Mouse (Mus musculus) olfactory bulb, adult 2 months (tissue): ENCODE data around the gene Aph1a. TPM values are rescaled to one million over a fixed set of nuclear protein-coding genes. Genes with fewer than 3 reads are reported as not detected.

Experiments
- H3K27ac ChIP-seq: fragments of 200-500 bp; 2 replicates; pipeline ENCODE4 v1.5.1; 2012; ENCODE audit warnings: low read depth, low read length; ENCODE audit not compliant: insufficient read depth
- H3K4me1 ChIP-seq: fragments of 200-500 bp; 2 replicates; pipeline ENCODE4 v1.6.1; 2012; ENCODE audit warnings: low read length; ENCODE audit not compliant: control insufficient read depth, insufficient read depth
- H3K4me3 ChIP-seq: fragments of 200-500 bp; 2 replicates; pipeline ENCODE4 v1.5.1; 2012; ENCODE audit warnings: mild to moderate bottlenecking, low read depth, low read length, moderate library complexity; ENCODE audit not compliant: insufficient read depth
- CTCF ChIP-seq: fragments of 200-500 bp; IDR thresholded peaks from 2 replicates; pipeline ENCODE4 v1.5.1; 2012; ENCODE audit warnings: low read depth, mild to moderate bottlenecking, low read length, moderate library complexity; ENCODE audit not compliant: insufficient read depth
- POLR2A ChIP-seq: fragments of 200-500 bp; IDR thresholded peaks from 2 replicates; pipeline ENCODE4 v1.6.1; 2012; ENCODE audit warnings: mild to moderate bottlenecking, low read depth, low read length, moderate library complexity; ENCODE audit not compliant: insufficient read depth
- WGBS: fragments of 180-500 bp; shearing (Covaris S2); methylation state at CpG from one replicate; pipeline ENCODE4 v1.1.7; 2018; 5-methylcytosine and 5-hydroxymethylcytosine counted together
- polyA plus RNA-seq: library from polyadenylated mRNA; stranded (reverse); fragments of >200 nt; gene quantifications from 2 replicates; pipeline ENCODE4 v1.2.4, GENCODE M21; 2012; ENCODE audit warnings: low replicate concordance; ENCODE audit not compliant: missing spikeins, insufficient read depth, insufficient read length

Aph1a gene
- polyA plus RNA-seq, 1 experiment = not detected

- Histone ChIP-seq H3K4me1 (peaks cover 2% of the 10 kb centered on the region), H3K4me3 (no peak overlapping the region), H3K27ac (no peak overlapping the region)
- 84% methylated on average over 5 of the region's 5 CpGs for WGBS
- TF ChIP-seq CTCF (no peak), POLR2A (no peak)
These were observed 31.3 kb downstream of the Aph1a start for GRCm38 (mm10) chr3:95925087-95925486.

- WGBS = 56% methylated on average over 6 of the region's 6 CpGs
- no peak overlapping the region for H3K4me3 ChIP-seq
- 0 out of 2 replicates have a peak, but pooled peaks cover 2% of the 10 kb centered on the region for H3K4me1 ChIP-seq
- no peak overlapping the region for H3K27ac ChIP-seq
- TF ChIP-seq CTCF (no peak), POLR2A (no peak)
These were observed 34.5 kb downstream of the Aph1a start for GRCm38 (mm10) chr3:95928261-95928657.

GRCm38 (mm10) chr3:95928658-95929503 lies 35.1 kb downstream of the Aph1a start, which contains the start of gene Anp32e:
Gene Anp32e (plus strand): TSS chr3:95929246.
- H3K4me1 ChIP-seq = 0 out of 2 replicates have a peak, but pooled peaks cover 2% of the 10 kb centered on the region
- under 1% methylated on average over 49 of the region's 49 CpGs for WGBS
- H3K4me3 ChIP-seq = peak within 1 kb of the TSS; percentile 85
- H3K27ac ChIP-seq = peak within 1 kb of the TSS; percentile 88
- TF ChIP-seq POLR2A (peak; percentile 67), CTCF (no peak)

- under 1% methylated on average over 103 of the region's 105 CpGs for WGBS
- Histone ChIP-seq H3K4me3 (peak overlapping the region; percentile 85), H3K27ac (peak overlapping the region; percentile 88; the same call in 1 of the 2 replicates), H3K4me1 (0 out of 2 replicates have a peak, but pooled peaks cover 2% of the 10 kb centered on the region)
- TF ChIP-seq POLR2A = peak; percentile 38; the same call in 1 of the 2 replicates
- TF ChIP-seq CTCF = no peak
These were observed 36.1 kb downstream of the Aph1a start for GRCm38 (mm10) chr3:95929581-95930470.

- Histone ChIP-seq H3K4me1 (0 out of 2 replicates have a peak, but pooled peaks cover 2% of the 10 kb centered on the region), H3K27ac (no peak overlapping the region), H3K4me3 (peak overlapping the region; percentile 85)
- TF ChIP-seq CTCF (no peak), POLR2A (no peak)
- 3% methylated on average over 5 of the region's 5 CpGs for WGBS
These were observed 36.7 kb downstream of the Aph1a start for GRCm38 (mm10) chr3:95930471-95930789.

GRCm38 (mm10) chr3:95931471-95931870 lies 37.7 kb downstream of the Aph1a start:
- TF ChIP-seq POLR2A (no peak), CTCF (no peak)
- Histone ChIP-seq H3K4me3 (no peak overlapping the region), H3K27ac (no peak overlapping the region), H3K4me1 (0 out of 2 replicates have a peak, but pooled peaks cover 2% of the 10 kb centered on the region)
- WGBS = 91% methylated on average over 1 of the region's 1 CpGs

GRCm38 (mm10) chr3:95932157-95932556 lies 38.4 kb downstream of the Aph1a start:
- TF ChIP-seq CTCF (no peak), POLR2A (no peak)
- WGBS = 32% methylated on average over 1 of the region's 1 CpGs
- H3K27ac ChIP-seq = no peak overlapping the region
- H3K4me3 ChIP-seq = no peak overlapping the region
- 0 out of 2 replicates have a peak, but pooled peaks cover 2% of the 10 kb centered on the region for H3K4me1 ChIP-seq

- TF ChIP-seq POLR2A (no peak), CTCF (no peak)
- Histone ChIP-seq H3K4me3 (no peak overlapping the region), H3K27ac (no peak overlapping the region), H3K4me1 (0 out of 2 replicates have a peak, but pooled peaks cover 2% of the 10 kb centered on the region)
- WGBS = 91% methylated on average over 7 of the region's 7 CpGs
These were observed 38.8 kb downstream of the Aph1a start for GRCm38 (mm10) chr3:95932566-95932965.
